Mouse (Mus musculus) cerebellum, adult 2 months (tissue): Measurements from ENCODE around the gene Sez6l. TPM values are rescaled to one million over a fixed set of nuclear protein-coding genes. Genes with fewer than 3 reads are reported as not detected.

Source experiments
- DNase-seq, 2 experiments: peaks; one replicate each; pipeline ENCODE4 v3.0.0; 2021
- H3K27ac ChIP-seq: fragments of 200-500 bp; 2 replicates; pipeline ENCODE4 v1.5.1; 2012; ENCODE audit warnings: low read length, control low read depth, inconsistent platforms; ENCODE audit not compliant: insufficient read depth
- H3K27me3 ChIP-seq: fragments of 200-500 bp; 2 replicates; pipeline ENCODE4 v1.6.1; 2012; ENCODE audit warnings: inconsistent platforms, mild to moderate bottlenecking, low read length, moderate library complexity; ENCODE audit not compliant: control insufficient read depth, insufficient read depth
- H3K4me1 ChIP-seq: fragments of 200-500 bp; 2 replicates; pipeline ENCODE4 v1.6.1; 2011; ENCODE audit warnings: low read length; ENCODE audit not compliant: control insufficient read depth, insufficient read depth
- H3K4me3 ChIP-seq: fragments of 200-500 bp; replicated peaks from 2 replicates; pipeline ENCODE3; 2011; ENCODE audit warnings: mild to moderate bottlenecking, low read depth, low read length, control low read depth; ENCODE audit not compliant: insufficient read depth
- CTCF ChIP-seq: fragments of 200-500 bp; IDR thresholded peaks from 2 replicates; pipeline ENCODE4 v1.5.1; 2011; ENCODE audit warnings: low read depth, mild to moderate bottlenecking, control low read depth, low read length, moderate library complexity, borderline replicate concordance; ENCODE audit not compliant: insufficient read depth
- POLR2A ChIP-seq: fragments of 200-500 bp; IDR thresholded peaks from 2 replicates; pipeline ENCODE4 v1.6.1; 2011; ENCODE audit warnings: low read length, control low read depth, borderline replicate concordance; ENCODE audit not compliant: insufficient read depth
- WGBS: fragments of 180-500 bp; shearing (Covaris S2); methylation state at CpG from one replicate; pipeline ENCODE4 v1.1.7; 2018; 5-methylcytosine and 5-hydroxymethylcytosine counted together
- polyA plus RNA-seq: library from polyadenylated mRNA; depleted of rRNA; stranded (reverse); fragments of >200 nt; gene quantifications from 2 replicates; pipeline ENCODE4 v1.2.3, GENCODE M21; 2012

The Sez6l gene
- polyA plus RNA-seq, 1 experiment = 81.5 TPM

- 71% methylated on average over 8 of the region's 8 CpGs for WGBS
- H3K4me3 ChIP-seq = no peak overlapping the region
These were observed 76.9 kb downstream of the Sez6l start for GRCm38 (mm10) chr5:112499918-112500682.

GRCm38 (mm10) chr5:112498921-112499917, 77.8 kb downstream of the Sez6l start:
- H3K27ac ChIP-seq = no peak overlapping the region
- no peak for DNase-seq
- no peaks in the 10 kb centered on the region for H3K27me3 ChIP-seq
- no peak overlapping the region for H3K4me3 ChIP-seq
- H3K4me1 ChIP-seq = peaks cover 34% of the 10 kb centered on the region
- WGBS = 79% methylated on average over 13 of the region's 13 CpGs
- no peak for TF ChIP-seq POLR2A
- no peak for TF ChIP-seq CTCF

More at GRCm38 (mm10) chr5:112499918-112500682, 76.9 kb downstream of the Sez6l start:
- no peak for DNase-seq
- Histone ChIP-seq H3K27ac (no peak overlapping the region), H3K27me3 (no peaks in the 10 kb centered on the region), H3K4me1 (peaks cover 29% of the 10 kb centered on the region)
- TF ChIP-seq POLR2A (no peak), CTCF (no peak)

GRCm38 (mm10) chr5:112496753-112497369, 80.1 kb downstream of the Sez6l start:
- peak; percentile 62 to 71 for DNase-seq
- 26% methylated on average over 7 of the region's 7 CpGs for WGBS
- Histone ChIP-seq H3K4me3 (no peak overlapping the region), H3K4me1 (peaks cover 32% of the 10 kb centered on the region), H3K27me3 (no peaks in the 10 kb centered on the region), H3K27ac (peak overlapping the region; percentile 27; the same call in 1 of the 2 replicates)
- no peak for TF ChIP-seq POLR2A
- TF ChIP-seq CTCF = no peak

- Histone ChIP-seq H3K4me3 (no peak overlapping the region), H3K4me1 (peaks cover 45% of the 10 kb centered on the region), H3K27ac (no peak overlapping the region), H3K27me3 (no peaks in the 10 kb centered on the region)
- DNase-seq = no peak
- TF ChIP-seq POLR2A (no peak), CTCF (no peak)
- 53% methylated on average over 11 of the region's 11 CpGs for WGBS
These were observed 83.5 kb downstream of the Sez6l start for GRCm38 (mm10) chr5:112493492-112493891.

GRCm38 (mm10) chr5:112491489-112491888, 85.5 kb downstream of the Sez6l start:
- Histone ChIP-seq H3K27me3 (no peaks in the 10 kb centered on the region), H3K4me1 (peaks cover 47% of the 10 kb centered on the region), H3K4me3 (no peak overlapping the region), H3K27ac (no peak overlapping the region)
- DNase-seq = peak in 1 of 2 experiments; percentile 38
- WGBS = 35% methylated on average over 11 of the region's 11 CpGs
- TF ChIP-seq POLR2A = no peak
- TF ChIP-seq CTCF = peak; percentile 44; the same call in 1 of the 2 replicates

- TF ChIP-seq POLR2A (no peak), CTCF (no peak)
- WGBS = 34% methylated on average over 8 of the region's 8 CpGs
- Histone ChIP-seq H3K27ac (no peak overlapping the region), H3K27me3 (no peaks in the 10 kb centered on the region), H3K4me1 (peaks cover 54% of the 10 kb centered on the region), H3K4me3 (no peak overlapping the region)
- DNase-seq = no peak
These were observed 88.7 kb downstream of the Sez6l start for GRCm38 (mm10) chr5:112488101-112488776.

- Histone ChIP-seq H3K4me1 (peaks cover 61% of the 10 kb centered on the region), H3K4me3 (no peak overlapping the region), H3K27ac (no peak overlapping the region), H3K27me3 (no peaks in the 10 kb centered on the region)
- DNase-seq = no peak
- 97% methylated on average over 1 of the region's 1 CpGs for WGBS
- TF ChIP-seq POLR2A (no peak), CTCF (no peak)
These were observed 89.5 kb downstream of the Sez6l start for GRCm38 (mm10) chr5:112487504-112487903.
